Mouse (Mus musculus): ENCODE measurements at regions not wholly inside any gene's neighbourhood (a gene's known extent, or its start where the extent isn't known, plus 50 kb on each side); places are given as distances from the start of the nearest gene placed in this dataset.

GRCm38 (mm10) chr7:71705426-71706050 is 354.3 kb upstream of the Gm10295 start:
- no peak for TF ChIP-seq CTCF (conservative IDR thresholded peaks at IDR 0.05; ENCODE audit: insufficient read depth, insufficient read length, low read depth, low read length)
- no peak for TF ChIP-seq POLR2A (IDR thresholded peaks at IDR 0.05; ENCODE audit: low read depth, low read length)
